Mouse (Mus musculus) limb, embryonic 14.5 days (tissue): ENCODE results near the gene Gpr180. TPM values are rescaled to one million over a fixed set of nuclear protein-coding genes. Genes with fewer than 3 reads are reported as not detected.
A peak's percentile ranks its signal among the peaks of the same experiment; 100 is the strongest.

ENCODE experiments used
- ATAC-seq: fragments of 200-750 bp; cut with Nextera tagmentation; 2 replicates; pipeline ENCODE4 v1.8.0; 2017; ENCODE audit warnings: low read depth, moderate number of reproducible peaks, moderate TSS enrichment; ENCODE audit not compliant: low FRiP score
- DNase-seq: peaks from one replicate; pipeline ENCODE4 v3.0.0-alpha.2; 2015; ENCODE audit warnings: low spot score
- H3K27ac ChIP-seq: fragments of 300-500 bp; sonication (generic); replicated peaks from 2 replicates; pipeline ENCODE4 v1.5.1; 2014; ENCODE audit warnings: low read depth, mild to moderate bottlenecking, low read length, moderate library complexity, mixed read lengths
- H3K27me3 ChIP-seq: fragments of 300-500 bp; sonication (generic); 2 replicates; pipeline ENCODE4 v1.6.1; 2014; ENCODE audit warnings: low read length, mixed read lengths; ENCODE audit not compliant: control insufficient read depth, insufficient read depth
- H3K36me3 ChIP-seq: fragments of 300-500 bp; sonication (generic); 2 replicates; pipeline ENCODE4 v1.6.1; 2014; ENCODE audit warnings: mild to moderate bottlenecking, low read length, moderate library complexity, mixed read lengths; ENCODE audit not compliant: control insufficient read depth, insufficient read depth
- H3K4me1 ChIP-seq: fragments of 300-500 bp; sonication (generic); 2 replicates; pipeline ENCODE4 v1.6.1; 2014; ENCODE audit warnings: antibody characterized with exemption, low read length, mixed read lengths; ENCODE audit not compliant: control insufficient read depth, insufficient read depth
- H3K4me2 ChIP-seq: fragments of 300-500 bp; sonication (generic); replicated peaks from 2 replicates; pipeline ENCODE4 v1.6.1; 2014; ENCODE audit warnings: low read depth, mild to moderate bottlenecking, low read length, moderate library complexity; ENCODE audit not compliant: severe bottlenecking
- H3K4me3 ChIP-seq: fragments of 300-500 bp; sonication (generic); replicated peaks from 2 replicates; pipeline ENCODE4 v1.5.1; 2014; ENCODE audit warnings: low read length
- H3K9ac ChIP-seq: fragments of 300-500 bp; sonication (generic); 2 replicates; pipeline ENCODE4 v1.6.1; 2014; ENCODE audit warnings: mild to moderate bottlenecking, low read depth, low read length, moderate library complexity; ENCODE audit not compliant: severe bottlenecking
- H3K9me3 ChIP-seq: fragments of 300-500 bp; sonication (generic); 2 replicates; pipeline ENCODE4 v1.6.1; 2016; ENCODE audit warnings: low read length; ENCODE audit not compliant: control insufficient read depth
- POLR2A ChIP-seq: fragments of 200-500 bp; IDR thresholded peaks from 2 replicates; pipeline ENCODE4 v1.8.0; 2012; ENCODE audit warnings: inconsistent platforms, mild to moderate bottlenecking, moderate library complexity, borderline replicate concordance; ENCODE audit not compliant: insufficient read depth, insufficient read length; ENCODE audit errors: extremely low read depth
- WGBS: fragments of 180-500 bp; shearing (Covaris S2); extraction: QIAGEN DNeasy Blood & Tissue Kit; methylation state at CpG from one replicate; pipeline ENCODE4 v1.1.7; 2014; 5-methylcytosine and 5-hydroxymethylcytosine counted together
- polyA plus RNA-seq, 2 experiments: library from polyadenylated mRNA; depleted of rRNA in 1 of 2; stranded (reverse) in 1 of 2; unstranded in 1 of 2; fragments of >200 nt; fragmentation: Nextera tagmentation in 1 of 2; extraction: Ambion mirVana in 1 of 2; gene quantifications; 2 replicates each; pipeline versions ENCODE4 v1.2.1 to v1.2.3; 2012 to 2014

Gpr180 gene
- polyA plus RNA-seq, 2 experiments: 60.8 to 84.5 TPM

- ATAC-seq (no peak), DNase-seq (no peak)
- H3K9ac ChIP-seq: no peak overlapping the region
- H3K27me3 ChIP-seq: peaks cover 5% of the 10 kb centered on the region; the same call in 1 of the 2 replicates
- no peaks in the 10 kb centered on the region for H3K4me1 ChIP-seq
- WGBS: 66% methylated on average over 12 of the region's 12 CpGs
- H3K36me3 ChIP-seq: no peaks in the 10 kb centered on the region
- TF ChIP-seq POLR2A: no peak
- H3K4me3 ChIP-seq: no peak overlapping the region
- H3K27ac ChIP-seq: no peak overlapping the region
- no peak overlapping the region for H3K4me2 ChIP-seq
- H3K9me3 ChIP-seq: no peaks in the 10 kb centered on the region
These were observed 60.1 kb downstream of the Gpr180 start for GRCm38 (mm10) chr14:118197063-118197462.

GRCm38 (mm10) chr14:118200731-118201130, 63.8 kb downstream of the Gpr180 start:
- H3K9ac ChIP-seq: no peak overlapping the region
- no peaks in the 10 kb centered on the region; the same call in 1 of the 2 replicates for H3K9me3 ChIP-seq
- ATAC-seq (no peak), DNase-seq (no peak)
- no peak overlapping the region for H3K4me3 ChIP-seq
- no peak overlapping the region for H3K4me2 ChIP-seq
- H3K36me3 ChIP-seq: no peaks in the 10 kb centered on the region
- H3K27ac ChIP-seq: no peak overlapping the region
- no peak for TF ChIP-seq POLR2A
- H3K4me1 ChIP-seq: no peaks in the 10 kb centered on the region
- WGBS: 92% methylated on average over 3 of the region's 3 CpGs
- H3K27me3 ChIP-seq: no peaks in the 10 kb centered on the region; the same call in 1 of the 2 replicates

GRCm38 (mm10) chr14:118202006-118202405, 65.0 kb downstream of the Gpr180 start:
- no peaks in the 10 kb centered on the region; the same call in 1 of the 2 replicates for H3K9me3 ChIP-seq
- no peaks in the 10 kb centered on the region for H3K36me3 ChIP-seq
- ATAC-seq (no peak), DNase-seq (no peak)
- no peak overlapping the region for H3K4me3 ChIP-seq
- H3K27me3 ChIP-seq: no peaks in the 10 kb centered on the region; the same call in 1 of the 2 replicates
- no peak overlapping the region for H3K27ac ChIP-seq
- H3K4me2 ChIP-seq: no peak overlapping the region
- 88% methylated on average over 5 of the region's 5 CpGs for WGBS
- H3K9ac ChIP-seq: no peak overlapping the region
- no peaks in the 10 kb centered on the region for H3K4me1 ChIP-seq
- TF ChIP-seq POLR2A: no peak

- 74% methylated on average over 7 of the region's 7 CpGs for WGBS
- TF ChIP-seq POLR2A: no peak
- no peaks in the 10 kb centered on the region for H3K4me1 ChIP-seq
These were observed 66.1 kb downstream of the Gpr180 start for GRCm38 (mm10) chr14:118203031-118203430.

GRCm38 (mm10) chr14:118207347-118207746, 70.4 kb downstream of the Gpr180 start:
- Histone ChIP-seq H3K4me2 (no peak overlapping the region), H3K27ac (no peak overlapping the region), H3K9me3 (no peaks in the 10 kb centered on the region; the same call in 1 of the 2 replicates), H3K27me3 (no peaks in the 10 kb centered on the region), H3K9ac (no peak overlapping the region), H3K4me3 (no peak overlapping the region), H3K4me1 (no peaks in the 10 kb centered on the region), H3K36me3 (no peaks in the 10 kb centered on the region)
- ATAC-seq: no peak
- no peak for DNase-seq
- TF ChIP-seq POLR2A: no peak
- 77% methylated on average over 3 of the region's 3 CpGs for WGBS

More at GRCm38 (mm10) chr14:118203031-118203430, 66.1 kb downstream of the Gpr180 start:
- H3K4me2 ChIP-seq: no peak overlapping the region
- H3K36me3 ChIP-seq: no peaks in the 10 kb centered on the region
- no peak overlapping the region for H3K4me3 ChIP-seq
- H3K27me3 ChIP-seq: no peaks in the 10 kb centered on the region
- no peak overlapping the region for H3K27ac ChIP-seq
- no peak for ATAC-seq
- H3K9ac ChIP-seq: no peak overlapping the region
- DNase-seq: no peak
- no peaks in the 10 kb centered on the region; the same call in 1 of the 2 replicates for H3K9me3 ChIP-seq

- no peak overlapping the region for H3K9ac ChIP-seq
- DNase-seq: peak; percentile 65
- no peaks in the 10 kb centered on the region for H3K9me3 ChIP-seq
- no peak overlapping the region for H3K4me2 ChIP-seq
- no peaks in the 10 kb centered on the region for H3K36me3 ChIP-seq
- ATAC-seq: no peak
- no peak for TF ChIP-seq POLR2A
- no peaks in the 10 kb centered on the region for H3K27me3 ChIP-seq
- H3K27ac ChIP-seq: no peak overlapping the region
- no peak overlapping the region for H3K4me3 ChIP-seq
- 30% methylated on average over 5 of the region's 5 CpGs for WGBS
- H3K4me1 ChIP-seq: no peaks in the 10 kb centered on the region
These were observed 72.7 kb downstream of the Gpr180 start for GRCm38 (mm10) chr14:118209642-118210041.
